Mouse (Mus musculus) liver, adult 2 months (tissue): ENCODE measurements around the gene Ccdc116.

Experiments used
- CTCF ChIP-seq: fragments of 200-500 bp; IDR thresholded peaks from 2 replicates; pipeline ENCODE4 v1.5.1; 2011; ENCODE audit warnings: low read depth, low read length, control low read depth
- POLR2A ChIP-seq: fragments of 200-500 bp; IDR thresholded peaks from 2 replicates; pipeline ENCODE4 v1.6.1; 2011; ENCODE audit warnings: low read length, control low read depth; ENCODE audit not compliant: insufficient read depth; ENCODE audit errors: extremely low read depth

- no peak for TF ChIP-seq CTCF
- no peak for TF ChIP-seq POLR2A
These were observed 21.0 kb upstream of the Ccdc116 start for GRCm38 (mm10) chr16:17168049-17168448.
